Mouse (Mus musculus) lung, embryonic 15.5 days (tissue): ENCODE data around the gene Rasgrp2. TPM values are rescaled to one million over a fixed set of nuclear protein-coding genes. Genes with fewer than 3 reads are reported as not detected.

Experiments
- ATAC-seq: fragments of 200-750 bp; cut with Nextera tagmentation; 2 replicates; pipeline ENCODE4 v1.8.0; 2017; ENCODE audit warnings: moderate number of reproducible peaks, borderline replicate concordance; ENCODE audit not compliant: low FRiP score, low TSS enrichment; ENCODE audit errors: extremely low read depth
- H3K27ac ChIP-seq: fragments of 300-500 bp; sonication (generic); 2 replicates; pipeline ENCODE4 v1.5.1; 2015; ENCODE audit warnings: moderate library complexity, mild to moderate bottlenecking, inconsistent platforms
- H3K27me3 ChIP-seq: fragments of 300-500 bp; sonication (generic); 2 replicates; pipeline ENCODE4 v1.6.1; 2015; ENCODE audit warnings: inconsistent platforms
- H3K36me3 ChIP-seq: fragments of 300-500 bp; sonication (generic); 2 replicates; pipeline ENCODE4 v1.6.1; 2015; ENCODE audit warnings: inconsistent platforms
- H3K4me1 ChIP-seq: fragments of 300-500 bp; sonication (generic); 2 replicates; pipeline ENCODE4 v1.6.1; 2015; ENCODE audit warnings: inconsistent platforms
- H3K4me2 ChIP-seq: fragments of 300-500 bp; sonication (generic); 2 replicates; pipeline ENCODE4 v1.6.1; 2015; ENCODE audit warnings: inconsistent platforms, mild to moderate bottlenecking, moderate library complexity
- H3K4me3 ChIP-seq: fragments of 300-500 bp; sonication (generic); 2 replicates; pipeline ENCODE4 v1.5.1; 2015; ENCODE audit warnings: mild to moderate bottlenecking, inconsistent platforms
- H3K9ac ChIP-seq: fragments of 300-500 bp; sonication (generic); 2 replicates; pipeline ENCODE4 v1.6.1; 2015; ENCODE audit warnings: inconsistent platforms
- H3K9me3 ChIP-seq: fragments of 300-500 bp; sonication (generic); 2 replicates; pipeline ENCODE4 v1.6.1; 2016; ENCODE audit warnings: inconsistent platforms
- WGBS: fragments of 180-500 bp; shearing (Covaris S2); methylation state at CpG from one replicate; pipeline ENCODE4 v1.1.7; 2015; 5-methylcytosine and 5-hydroxymethylcytosine counted together
- polyA plus RNA-seq: library from polyadenylated mRNA; unstranded; fragments of >200 nt; fragmentation: Nextera tagmentation; extraction: Ambion mirVana; gene quantifications from 2 replicates; pipeline ENCODE4 v1.2.1, GENCODE M21; 2015

The Rasgrp2 gene
- polyA plus RNA-seq, 1 experiment from 2014 or later = 72.1 TPM

DNA sequence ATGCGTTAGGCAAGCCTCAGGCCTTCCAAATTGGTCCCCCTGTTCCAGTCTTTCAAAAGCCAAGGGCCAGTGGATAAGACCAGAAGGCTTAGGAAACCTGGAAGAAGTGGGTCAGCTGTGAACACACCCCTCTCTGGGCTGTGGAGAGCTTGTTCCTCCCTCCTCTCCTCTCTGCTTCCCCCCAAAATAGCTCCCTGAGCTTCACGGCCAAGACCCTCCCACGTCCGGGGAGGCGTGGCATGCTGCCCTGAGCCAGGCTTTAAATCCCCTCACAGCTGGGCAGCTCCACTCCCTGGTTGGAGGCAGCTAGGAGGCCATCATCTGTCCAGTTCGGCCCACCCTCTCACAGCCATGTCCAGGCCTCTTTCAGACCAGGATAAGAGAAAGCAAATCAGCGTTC, 15.0 kb upstream of the Rasgrp2 start, which contains the start of gene Pygm:
Gene Pygm (plus strand): TSS at position 272 of the 400 bp plus-strand sequence.
- Histone ChIP-seq H3K4me2 (peak within 1 kb of the TSS; percentile 20), H3K4me3 (peak within 1 kb of the TSS; percentile 4; the same call in 1 of the 2 replicates), H3K9me3 (no peaks in the 10 kb centered on the region), H3K36me3 (peaks cover 3% of the 10 kb centered on the region; the same call in 1 of the 2 replicates), H3K27ac (peak within 1 kb of the TSS; percentile 48), H3K4me1 (peaks cover 22% of the 10 kb centered on the region), H3K27me3 (no peaks in the 10 kb centered on the region), H3K9ac (0 out of 2 replicates have a peak within 1 kb of the TSS, but pooled peaks have one; percentile 4)
- 20% methylated on average over 7 of the region's 7 CpGs for WGBS
- ATAC-seq = peak; percentile 78

GRCm38 (mm10) chr19:6384954-6385353, 14.2 kb upstream of the Rasgrp2 start:
- H3K4me1 ChIP-seq = peaks cover 30% of the 10 kb centered on the region
- H3K27ac ChIP-seq = no peak overlapping the region
- H3K27me3 ChIP-seq = no peaks in the 10 kb centered on the region
- no peaks in the 10 kb centered on the region for H3K9me3 ChIP-seq
- H3K4me2 ChIP-seq = peak overlapping the region; percentile 20
- H3K9ac ChIP-seq = no peak overlapping the region
- 68% methylated on average over 11 of the region's 11 CpGs for WGBS
- H3K4me3 ChIP-seq = no peak overlapping the region
- no peak for ATAC-seq
- no peaks in the 10 kb centered on the region for H3K36me3 ChIP-seq

DNA sequence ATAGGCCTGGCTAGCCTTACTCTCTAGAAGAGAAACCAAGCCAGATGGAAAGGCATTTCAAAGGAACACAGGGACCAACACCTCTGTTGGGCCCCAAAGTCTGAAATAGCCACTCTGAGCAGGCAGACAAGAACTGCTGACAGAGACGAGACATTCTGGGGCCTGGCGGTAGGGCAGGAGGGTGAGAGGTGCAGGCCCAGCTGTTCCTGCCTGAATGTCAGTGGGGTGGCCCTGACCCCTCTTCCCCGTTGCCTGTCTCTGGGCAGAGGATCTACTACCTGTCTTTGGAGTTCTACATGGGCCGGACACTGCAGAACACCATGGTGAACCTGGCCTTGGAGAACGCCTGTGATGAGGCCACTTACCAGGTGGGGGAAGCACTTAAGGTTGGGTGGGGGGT, 13.7 kb upstream of the Rasgrp2 start:
- H3K4me3 ChIP-seq = no peak overlapping the region
- no peak overlapping the region for H3K27ac ChIP-seq
- no peak for ATAC-seq
- H3K9me3 ChIP-seq = no peaks in the 10 kb centered on the region
- no peaks in the 10 kb centered on the region for H3K36me3 ChIP-seq
- H3K27me3 ChIP-seq = no peaks in the 10 kb centered on the region
- WGBS = 64% methylated on average over 5 of the region's 5 CpGs
- H3K4me1 ChIP-seq = peaks cover 31% of the 10 kb centered on the region
- no peak overlapping the region for H3K4me2 ChIP-seq
- no peak overlapping the region for H3K9ac ChIP-seq

- Histone ChIP-seq H3K36me3 (no peaks in the 10 kb centered on the region), H3K4me3 (no peak overlapping the region), H3K4me2 (no peak overlapping the region), H3K9ac (no peak overlapping the region), H3K4me1 (peaks cover 31% of the 10 kb centered on the region), H3K27me3 (no peaks in the 10 kb centered on the region), H3K9me3 (no peaks in the 10 kb centered on the region), H3K27ac (no peak overlapping the region)
- ATAC-seq = no peak
- WGBS = 78% methylated on average over 7 of the region's 7 CpGs
Measured at GRCm38 (mm10) chr19:6385821-6386220, 13.3 kb upstream of the Rasgrp2 start.

GRCm38 (mm10) chr19:6386234-6386633, 12.9 kb upstream of the Rasgrp2 start:
- no peak overlapping the region for H3K4me2 ChIP-seq
- WGBS = 55% methylated on average over 9 of the region's 9 CpGs
- no peaks in the 10 kb centered on the region for H3K9me3 ChIP-seq
- no peak for ATAC-seq
- no peak overlapping the region for H3K27ac ChIP-seq
- no peaks in the 10 kb centered on the region for H3K27me3 ChIP-seq
- no peaks in the 10 kb centered on the region for H3K36me3 ChIP-seq
- no peak overlapping the region for H3K4me3 ChIP-seq
- H3K9ac ChIP-seq = no peak overlapping the region
- H3K4me1 ChIP-seq = peaks cover 31% of the 10 kb centered on the region

DNA sequence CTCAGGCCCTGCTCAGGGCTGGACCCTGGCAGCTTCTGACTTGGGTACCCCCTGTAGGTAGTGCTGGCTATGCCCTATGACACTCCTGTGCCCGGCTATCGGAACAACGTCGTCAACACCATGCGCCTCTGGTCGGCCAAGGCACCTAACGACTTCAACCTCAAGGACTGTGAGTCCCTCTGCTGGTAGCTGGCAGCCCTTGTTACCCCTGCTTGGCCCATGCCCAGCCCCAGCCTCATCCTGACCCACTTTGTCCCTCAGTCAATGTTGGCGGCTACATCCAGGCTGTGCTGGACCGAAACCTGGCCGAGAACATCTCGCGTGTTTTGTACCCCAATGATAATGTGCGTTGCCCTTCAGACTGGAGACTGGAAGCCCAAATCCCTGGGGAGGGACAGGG, 11.1 kb upstream of the Rasgrp2 start:
- no peak overlapping the region for H3K4me2 ChIP-seq
- H3K9ac ChIP-seq = no peak overlapping the region
- no peak overlapping the region for H3K27ac ChIP-seq
- H3K4me1 ChIP-seq = peaks cover 28% of the 10 kb centered on the region
- no peak overlapping the region for H3K4me3 ChIP-seq
- H3K36me3 ChIP-seq = no peaks in the 10 kb centered on the region
- ATAC-seq = no peak
- H3K9me3 ChIP-seq = no peaks in the 10 kb centered on the region
- H3K27me3 ChIP-seq = no peaks in the 10 kb centered on the region
- 83% methylated on average over 13 of the region's 13 CpGs for WGBS

DNA sequence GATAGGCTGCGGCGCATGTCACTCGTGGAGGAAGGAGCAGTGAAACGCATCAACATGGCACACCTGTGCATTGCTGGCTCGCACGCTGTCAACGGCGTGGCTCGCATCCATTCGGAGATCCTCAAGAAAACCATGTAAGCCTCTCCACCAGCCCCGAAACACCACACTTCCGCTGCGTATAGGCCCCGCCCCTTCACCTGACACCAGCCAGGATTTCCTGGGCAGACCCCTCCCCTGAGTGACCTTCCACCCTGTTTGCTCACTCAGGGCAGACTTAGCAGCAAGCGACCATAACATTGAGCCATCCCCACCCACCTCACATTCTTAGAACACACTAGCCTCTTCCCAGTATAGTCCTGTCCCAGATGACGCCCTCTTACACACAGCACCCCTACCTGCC, 9.3 kb upstream of the Rasgrp2 start:
- Histone ChIP-seq H3K27ac (no peak overlapping the region), H3K4me2 (peak overlapping the region; percentile 55), H3K9ac (0 out of 2 replicates have a peak overlapping the region, but pooled peaks have one; percentile 21), H3K4me1 (peaks cover 11% of the 10 kb centered on the region; the same call in 1 of the 2 replicates), H3K4me3 (peak overlapping the region; percentile 20), H3K27me3 (no peaks in the 10 kb centered on the region), H3K9me3 (no peaks in the 10 kb centered on the region), H3K36me3 (no peaks in the 10 kb centered on the region)
- WGBS = 9% methylated on average over 16 of the region's 16 CpGs
- no peak for ATAC-seq

- Histone ChIP-seq H3K4me1 (peaks cover 10% of the 10 kb centered on the region; the same call in 1 of the 2 replicates), H3K4me3 (no peak overlapping the region; the same call in 1 of the 2 replicates), H3K27ac (no peak overlapping the region), H3K36me3 (no peaks in the 10 kb centered on the region), H3K27me3 (no peaks in the 10 kb centered on the region), H3K9me3 (no peaks in the 10 kb centered on the region), H3K4me2 (peak overlapping the region; percentile 55), H3K9ac (no peak overlapping the region)
- ATAC-seq = no peak
- 52% methylated on average over 6 of the region's 6 CpGs for WGBS
Measured at GRCm38 (mm10) chr19:6390251-6390650, 8.9 kb upstream of the Rasgrp2 start.

DNA sequence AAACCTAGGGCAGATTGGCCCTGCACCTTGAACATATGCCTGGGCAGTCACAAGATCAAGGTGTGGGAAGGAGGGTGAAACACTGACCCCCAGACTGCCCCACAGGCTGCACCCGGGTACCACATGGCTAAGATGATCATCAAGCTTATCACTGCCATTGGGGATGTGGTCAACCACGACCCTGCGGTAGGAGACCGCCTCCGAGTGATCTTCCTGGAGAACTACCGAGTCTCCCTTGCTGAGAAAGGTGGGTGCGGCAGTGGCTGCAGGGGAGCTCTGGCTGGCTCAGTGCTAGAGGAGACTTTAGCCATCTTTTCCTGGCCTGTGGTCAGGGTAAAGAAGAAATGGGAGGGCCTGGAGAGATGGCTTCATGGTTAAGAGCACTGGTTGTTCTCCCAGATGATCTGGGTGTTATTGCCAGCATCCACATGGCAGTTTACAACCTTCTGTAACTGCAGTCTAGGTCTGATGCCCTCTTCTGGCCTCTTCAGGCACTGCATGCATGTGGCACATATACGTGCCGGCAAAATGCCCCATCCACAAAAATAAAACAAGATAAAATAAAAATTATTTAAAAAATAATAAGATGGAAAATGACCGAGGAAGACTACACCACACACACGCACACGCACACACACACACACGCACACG, 6.3 kb upstream of the Rasgrp2 start:
- no peak overlapping the region for H3K9ac ChIP-seq
- no peak overlapping the region for H3K27ac ChIP-seq
- 92% methylated on average over 14 of the region's 14 CpGs for WGBS
- no peak overlapping the region for H3K4me3 ChIP-seq
- H3K4me1 ChIP-seq = peaks cover 10% of the 10 kb centered on the region; the same call in 1 of the 2 replicates
- H3K36me3 ChIP-seq = no peaks in the 10 kb centered on the region
- H3K9me3 ChIP-seq = no peaks in the 10 kb centered on the region
- ATAC-seq = no peak
- no peak overlapping the region for H3K4me2 ChIP-seq
- H3K27me3 ChIP-seq = no peaks in the 10 kb centered on the region; the same call in 1 of the 2 replicates

GRCm38 (mm10) chr19:6393637-6394036, 5.5 kb upstream of the Rasgrp2 start:
- Histone ChIP-seq H3K9me3 (no peaks in the 10 kb centered on the region), H3K4me2 (no peak overlapping the region), H3K4me3 (no peak overlapping the region), H3K4me1 (peaks cover 13% of the 10 kb centered on the region; the same call in 1 of the 2 replicates), H3K27ac (no peak overlapping the region), H3K36me3 (no peaks in the 10 kb centered on the region), H3K9ac (no peak overlapping the region), H3K27me3 (no peaks in the 10 kb centered on the region; the same call in 1 of the 2 replicates)
- WGBS = 85% methylated on average over 16 of the region's 16 CpGs
- no peak for ATAC-seq

DNA sequence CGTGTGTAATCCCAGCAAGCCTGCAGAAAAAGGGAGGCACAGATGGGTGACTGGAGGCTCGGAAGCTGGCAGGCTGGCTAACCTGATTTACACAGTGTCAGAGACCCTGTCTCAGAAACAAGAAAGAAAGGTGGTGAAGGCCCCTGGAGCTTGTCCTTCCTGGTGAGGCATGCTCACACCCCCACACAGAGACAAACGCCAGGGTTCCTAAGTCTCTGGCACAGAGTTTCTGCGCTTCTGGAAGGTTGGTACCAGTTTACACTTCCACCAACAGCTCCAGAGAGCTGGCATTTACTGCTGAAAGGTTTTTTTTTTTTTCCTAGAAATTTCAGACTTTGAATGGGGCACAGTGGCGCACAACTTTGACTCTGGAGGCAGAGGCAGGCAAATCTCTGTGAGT, 2.9 kb upstream of the Rasgrp2 start:
- Histone ChIP-seq H3K4me1 (peaks cover 26% of the 10 kb centered on the region), H3K4me2 (no peak overlapping the region), H3K9ac (no peak overlapping the region), H3K27ac (no peak overlapping the region), H3K36me3 (no peaks in the 10 kb centered on the region), H3K9me3 (no peaks in the 10 kb centered on the region), H3K27me3 (peaks cover 15% of the 10 kb centered on the region), H3K4me3 (no peak overlapping the region)
- ATAC-seq = no peak
- 86% methylated on average over 5 of the region's 5 CpGs for WGBS

DNA sequence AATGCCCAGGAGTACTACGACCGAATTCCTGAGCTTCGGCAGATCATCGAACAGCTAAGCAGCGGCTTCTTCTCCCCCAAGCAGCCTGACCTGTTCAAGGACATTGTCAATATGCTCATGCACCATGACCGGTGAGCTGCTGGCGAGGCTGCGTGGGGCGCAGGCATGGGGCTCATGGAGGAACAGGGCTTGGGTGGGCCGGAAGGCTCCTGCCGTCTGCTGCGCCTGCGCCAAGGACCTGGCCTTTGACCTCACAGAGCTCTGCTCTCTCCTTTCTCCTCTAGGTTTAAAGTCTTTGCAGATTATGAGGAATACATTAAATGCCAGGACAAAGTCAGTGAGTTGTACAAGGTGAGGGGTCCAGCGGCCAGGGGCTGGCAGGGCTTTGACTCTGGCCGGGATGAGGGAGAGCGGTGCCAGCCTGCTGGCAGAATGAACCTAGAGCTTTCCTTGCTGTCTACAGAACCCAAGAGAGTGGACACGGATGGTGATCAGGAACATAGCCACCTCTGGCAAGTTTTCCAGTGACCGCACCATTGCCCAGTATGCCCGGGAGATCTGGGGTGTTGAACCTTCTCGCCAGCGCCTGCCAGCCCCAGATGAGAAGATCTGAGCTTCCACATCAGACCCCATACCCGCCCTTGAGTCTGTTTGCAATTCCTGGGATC, 1.4 kb upstream of the Rasgrp2 start:
- WGBS = 78% methylated on average over 22 of the region's 22 CpGs
- Histone ChIP-seq H3K27me3 (peaks cover 29% of the 10 kb centered on the region), H3K4me3 (no peak overlapping the region), H3K9me3 (no peaks in the 10 kb centered on the region), H3K36me3 (no peaks in the 10 kb centered on the region), H3K9ac (no peak overlapping the region), H3K27ac (no peak overlapping the region), H3K4me2 (peak overlapping the region; percentile 100; the same call in 1 of the 2 replicates), H3K4me1 (peaks cover 37% of the 10 kb centered on the region)
- ATAC-seq = no peak
